Mouse (Mus musculus) stomach, postnatal 0 days (tissue): ENCODE measurements at regions not wholly inside any gene's neighbourhood (a gene's known extent, or its start where the extent isn't known, plus 50 kb on each side); places are given as distances from the start of the nearest gene placed in this dataset.

Experiments used
- CTCF ChIP-seq: IDR thresholded peaks from 2 replicates; pipeline ENCODE4 v1.5.1; 2016; ENCODE audit warnings: antibody characterized with exemption, low read depth, mild to moderate bottlenecking, moderate library complexity
- EP300 ChIP-seq: optimal IDR thresholded peaks from 2 replicates; pipeline ENCODE3; 2016; ENCODE audit warnings: antibody characterized with exemption

- TF ChIP-seq CTCF = no peak
- TF ChIP-seq EP300 = no peak
Measured at GRCm38 (mm10) chr9:30845609-30846290, 76.5 kb downstream of the Adamts15 start.
